Mouse (Mus musculus) brain, embryonic 14.5 days (tissue): ENCODE data around the gene Sec24d. TPM values are rescaled to one million over a fixed set of nuclear protein-coding genes. Genes with fewer than 3 reads are reported as not detected.

ENCODE experiments used
- DNase-seq: peaks from one replicate; pipeline ENCODE4 v3.0.0-alpha.2; 2011; ENCODE audit warnings: low read depth
- CTCF ChIP-seq: fragments of 200-500 bp; IDR thresholded peaks from 2 replicates; pipeline ENCODE4 v1.5.1; 2012; ENCODE audit warnings: inconsistent platforms, mild to moderate bottlenecking, moderate library complexity, borderline replicate concordance; ENCODE audit not compliant: insufficient read depth, insufficient read length; ENCODE audit errors: extremely low read depth
- POLR2A ChIP-seq: fragments of 200-500 bp; IDR thresholded peaks from 2 replicates; pipeline ENCODE4 v1.6.1; 2012; ENCODE audit warnings: mild to moderate bottlenecking, inconsistent platforms, borderline replicate concordance; ENCODE audit not compliant: poor library complexity, insufficient read depth, insufficient read length, severe bottlenecking; ENCODE audit errors: extremely low read depth
- polyA plus RNA-seq: library from polyadenylated mRNA; depleted of rRNA; stranded (reverse); fragments of >200 nt; gene quantifications from 2 replicates; pipeline ENCODE4 v1.2.3, GENCODE M21; 2012; rRNA removed

Sec24d gene
- polyA plus RNA-seq, 1 experiment, result 15.6 TPM

GRCm38 (mm10) chr3:123384435-123384834 lies 117.2 kb downstream of the Sec24d start:
- TF ChIP-seq CTCF (no peak), POLR2A (no peak)
- no peak for DNase-seq

GRCm38 (mm10) chr3:123385118-123385485 lies 117.8 kb downstream of the Sec24d start:
- TF ChIP-seq POLR2A, result no peak
- TF ChIP-seq CTCF, result no peak
- DNase-seq, result no peak

- no peak for TF ChIP-seq CTCF
- TF ChIP-seq POLR2A, result peak; percentile 49; the same call in 1 of the 2 replicates
- DNase-seq, result peak; percentile 99
These were observed 118.4 kb downstream of the Sec24d start, which contains the start of gene Mettl14 for GRCm38 (mm10) chr3:123385486-123386156. Mettl14 (minus strand) TSS chr3:123386108.

GRCm38 (mm10) chr3:123386157-123386780 lies 119.0 kb downstream of the Sec24d start:
- DNase-seq, result peak; percentile 39

GRCm38 (mm10) chr3:123391180-123391579 lies 123.9 kb downstream of the Sec24d start:
- TF ChIP-seq POLR2A (no peak), CTCF (no peak)
- no peak for DNase-seq

- no peak for TF ChIP-seq CTCF
- no peak for TF ChIP-seq POLR2A
- DNase-seq, result no peak
These were observed 128.4 kb downstream of the Sec24d start for GRCm38 (mm10) chr3:123395611-123396010.

- DNase-seq, result no peak
- no peak for TF ChIP-seq CTCF
- no peak for TF ChIP-seq POLR2A
These were observed 130.6 kb downstream of the Sec24d start for GRCm38 (mm10) chr3:123397562-123398481.

- no peak for TF ChIP-seq CTCF
- TF ChIP-seq POLR2A, result no peak
- no peak for DNase-seq
These were observed 137.7 kb downstream of the Sec24d start for GRCm38 (mm10) chr3:123404945-123405344.

GRCm38 (mm10) chr3:123411821-123412578 lies 144.7 kb downstream of the Sec24d start:
- TF ChIP-seq POLR2A, result no peak
- TF ChIP-seq CTCF, result no peak
- no peak for DNase-seq

- no peak for DNase-seq
- no peak for TF ChIP-seq CTCF
These were observed 145.9 kb downstream of the Sec24d start for GRCm38 (mm10) chr3:123413173-123413572.

Other genes starting within 250 kb of the Sec24d start
- 0.16 and 0.25 TPM in 2 replicates for gene Myoz2, start 232.4 kb upstream of the Sec24d start, polyA plus RNA-seq
- 0.63 and 1.3 TPM in 2 replicates for gene Synpo2, start 31.3 kb upstream of the Sec24d start, polyA plus RNA-seq
- gene Mettl14, start 118.7 kb downstream of the Sec24d start, polyA plus RNA-seq, result 15.7 and 15.9 TPM in 2 replicates
- gene Prss12, start 179.5 kb downstream of the Sec24d start, polyA plus RNA-seq, result 3.7 and 8.0 TPM in 2 replicates